Mouse (Mus musculus): ENCODE measurements around the gene Cpm. TPM values are rescaled to one million over a fixed set of nuclear protein-coding genes. Genes with fewer than 3 reads are reported as not detected.
"Not testable (repeated sequence)": the region's sequence is repeated elsewhere in the genome, so short reads cannot be mapped to it uniquely, and the experiment has no call there.

Cpm gene
- total RNA-seq, 1 experiment = 4.8 TPM

- H3K27ac ChIP-seq (ENCODE audit: insufficient read depth, low read depth, low read length, poor library complexity, severe bottlenecking) = no peak overlapping the region
- no peak overlapping the region for H3K4me3 ChIP-seq (ENCODE audit: insufficient read depth in 1 of 2, low read depth in 1 of 2, low read length in 2 of 2, poor library complexity in 1 of 2, severe bottlenecking in 1 of 2)
- no peak for DNase-seq (ENCODE audit: low read depth, low spot score)
- peaks cover 0 to 2% of the 10 kb centered on the region in 2 experiments; a peak in 1 of 4 replicates for H3K4me1 ChIP-seq (ENCODE audit: control insufficient read depth in 2 of 2, insufficient read depth in 2 of 2, low read length in 2 of 2, poor library complexity in 1 of 2)
- no peaks in the 10 kb centered on the region for H3K9me3 ChIP-seq (ENCODE audit: control insufficient read depth, insufficient read depth, low read depth, low read length)
- H3K36me3 ChIP-seq (ENCODE audit: control insufficient read depth, insufficient read depth, low read length, poor library complexity, severe bottlenecking) = no peaks in the 10 kb centered on the region
- no peak overlapping the region for H3K9ac ChIP-seq (ENCODE audit: insufficient read depth, low read depth, low read length, poor library complexity, severe bottlenecking)
- in situ Hi-C loops (cut with MboI; ENCODE audit: low sequenced_read_pairs in 2 of 2, unreplicated experiment in 2 of 2) = no loop called here
- no peak for TF ChIP-seq HCFC1 (IDR thresholded peaks at IDR 0.05; ENCODE audit: borderline replicate concordance, insufficient read depth, low read length)
- no peak for TF ChIP-seq ZNF384 (IDR thresholded peaks at IDR 0.05; ENCODE audit: low read depth, low read length)
- TF ChIP-seq ZC3H11A (IDR thresholded peaks at IDR 0.05; ENCODE audit: borderline replicate concordance, low read depth, low read length) = no peak
- no peak for TF ChIP-seq CHD2 (IDR thresholded peaks at IDR 0.05; ENCODE audit: low read depth, low read length)
- no peak for TF ChIP-seq MAFK (IDR thresholded peaks at IDR 0.05; ENCODE audit: insufficient read depth, low read depth, low read length)
These were observed 30.9 kb upstream of the Cpm start for GRCm38 (mm10) chr10:117598266-117598950.

GRCm38 (mm10) chr10:117598951-117599572 lies 30.2 kb upstream of the Cpm start:
- DNase-seq (ENCODE audit: low read depth, low spot score) = peak; percentile 25
- in situ Hi-C loops (cut with MboI; ENCODE audit: low sequenced_read_pairs in 2 of 2, unreplicated experiment in 2 of 2); H3K9ac ChIP-seq (ENCODE audit: insufficient read depth, low read depth, low read length, poor library complexity, severe bottlenecking); H3K9me3 ChIP-seq (ENCODE audit: control insufficient read depth, insufficient read depth, low read depth, low read length); H3K36me3 ChIP-seq (ENCODE audit: control insufficient read depth, insufficient read depth, low read length, poor library complexity, severe bottlenecking); H3K4me3 ChIP-seq (ENCODE audit: insufficient read depth in 1 of 2, low read depth in 1 of 2, low read length in 2 of 2, poor library complexity in 1 of 2, severe bottlenecking in 1 of 2); H3K4me1 ChIP-seq (ENCODE audit: control insufficient read depth in 2 of 2, insufficient read depth in 2 of 2, low read length in 2 of 2, poor library complexity in 1 of 2); H3K27ac ChIP-seq (ENCODE audit: insufficient read depth, low read depth, low read length, poor library complexity, severe bottlenecking): not testable (repeated sequence)

GRCm38 (mm10) chr10:117601146-117602035 lies 27.9 kb upstream of the Cpm start:
- H3K27ac ChIP-seq (ENCODE audit: insufficient read depth, low read depth, low read length, poor library complexity, severe bottlenecking) = no peak overlapping the region
- no peaks in the 10 kb centered on the region for H3K36me3 ChIP-seq (ENCODE audit: control insufficient read depth, insufficient read depth, low read length, poor library complexity, severe bottlenecking)
- H3K9ac ChIP-seq (ENCODE audit: insufficient read depth, low read depth, low read length, poor library complexity, severe bottlenecking) = no peak overlapping the region
- in situ Hi-C loops (cut with MboI; ENCODE audit: low sequenced_read_pairs in 2 of 2, unreplicated experiment in 2 of 2) = no loop called here
- TF ChIP-seq MAFK (IDR thresholded peaks at IDR 0.05; ENCODE audit: insufficient read depth, low read depth, low read length) = no peak
- TF ChIP-seq CHD2 (IDR thresholded peaks at IDR 0.05; ENCODE audit: low read depth, low read length) = no peak
- no peak for TF ChIP-seq ZC3H11A (IDR thresholded peaks at IDR 0.05; ENCODE audit: borderline replicate concordance, low read depth, low read length)
- TF ChIP-seq HCFC1 (IDR thresholded peaks at IDR 0.05; ENCODE audit: borderline replicate concordance, insufficient read depth, low read length) = no peak
- TF ChIP-seq ZNF384 (IDR thresholded peaks at IDR 0.05; ENCODE audit: low read depth, low read length) = no peak
- no peaks in the 10 kb centered on the region for H3K9me3 ChIP-seq (ENCODE audit: control insufficient read depth, insufficient read depth, low read depth, low read length)
- H3K4me1 ChIP-seq (ENCODE audit: control insufficient read depth in 2 of 2, insufficient read depth in 2 of 2, low read length in 2 of 2, poor library complexity in 1 of 2) = peaks cover 0 to 2% of the 10 kb centered on the region in 2 experiments; a peak in 1 of 4 replicates
- H3K4me3 ChIP-seq (ENCODE audit: insufficient read depth in 1 of 2, low read depth in 1 of 2, low read length in 2 of 2, poor library complexity in 1 of 2, severe bottlenecking in 1 of 2) = no peak overlapping the region
- no peak for DNase-seq (ENCODE audit: low read depth, low spot score)

GRCm38 (mm10) chr10:117602325-117603129 lies 26.8 kb upstream of the Cpm start:
- no peak for DNase-seq (ENCODE audit: low read depth, low spot score)
- H3K4me3 ChIP-seq (ENCODE audit: insufficient read depth in 1 of 2, low read depth in 1 of 2, low read length in 2 of 2, poor library complexity in 1 of 2, severe bottlenecking in 1 of 2) = no peak overlapping the region
- no peaks in the 10 kb centered on the region for H3K9me3 ChIP-seq (ENCODE audit: control insufficient read depth, insufficient read depth, low read depth, low read length)
- no peaks in the 10 kb centered on the region for H3K36me3 ChIP-seq (ENCODE audit: control insufficient read depth, insufficient read depth, low read length, poor library complexity, severe bottlenecking)
- no peak for TF ChIP-seq ZNF384 (IDR thresholded peaks at IDR 0.05; ENCODE audit: low read depth, low read length)
- TF ChIP-seq CHD2 (IDR thresholded peaks at IDR 0.05; ENCODE audit: low read depth, low read length) = no peak
- no peak for TF ChIP-seq MAFK (IDR thresholded peaks at IDR 0.05; ENCODE audit: insufficient read depth, low read depth, low read length)
- TF ChIP-seq HCFC1 (IDR thresholded peaks at IDR 0.05; ENCODE audit: borderline replicate concordance, insufficient read depth, low read length) = no peak
- no peak for TF ChIP-seq ZC3H11A (IDR thresholded peaks at IDR 0.05; ENCODE audit: borderline replicate concordance, low read depth, low read length)
- in situ Hi-C loops (cut with MboI; ENCODE audit: low sequenced_read_pairs in 2 of 2, unreplicated experiment in 2 of 2) = no loop called here
- no peak overlapping the region for H3K9ac ChIP-seq (ENCODE audit: insufficient read depth, low read depth, low read length, poor library complexity, severe bottlenecking)
- peaks cover 0 to 2% of the 10 kb centered on the region in 2 experiments; a peak in 1 of 4 replicates for H3K4me1 ChIP-seq (ENCODE audit: control insufficient read depth in 2 of 2, insufficient read depth in 2 of 2, low read length in 2 of 2, poor library complexity in 1 of 2)
- no peak overlapping the region for H3K27ac ChIP-seq (ENCODE audit: insufficient read depth, low read depth, low read length, poor library complexity, severe bottlenecking)
